Comparison of ENCODE assay signal across 16 mouse cellular contexts in the genomic region with DNA sequence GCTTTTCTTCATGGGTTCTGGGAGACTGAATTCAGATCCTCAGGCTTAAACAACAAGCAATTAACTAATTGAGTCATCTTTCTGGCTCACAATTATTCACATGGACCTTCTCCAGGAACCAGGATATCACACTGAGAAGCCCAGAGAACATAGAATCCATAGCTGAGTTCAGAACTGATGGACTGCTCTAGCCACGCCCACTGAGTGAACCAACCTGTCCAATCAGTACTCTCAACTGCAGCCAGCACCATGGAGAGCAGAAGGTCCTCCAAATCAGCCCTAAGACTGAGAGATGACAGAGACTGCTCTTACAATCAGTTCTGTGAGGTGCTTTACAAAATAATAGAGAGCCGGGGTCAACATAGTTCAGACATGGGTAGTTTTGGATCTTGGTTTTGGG.
DNase-seq lines count a peak whose midpoint lies in the region; ATAC-seq and TF ChIP-seq lines count a peak whose summit lies in the region.
"Had no signal": no experiment of that assay in that cellular context is flagged by ENCODE, and none has a peak within 500 bp of the region (broad histone marks: within the 10 kb centered on the region; RNA-seq: fewer than 3 reads in every experiment).

No protein-coding gene starts in this region.

- H3K4me2 ChIP-seq in lung, embryonic 14.5 days = no peak overlapping the region
- H3K4me2 ChIP-seq: midbrain, embryonic 11.5 days; neural tube, embryonic 13.5 days had no signal

- 51% methylated on average over 2 of the region's 2 CpGs for WGBS in lung, embryonic 14.5 days
- 57% methylated on average over 2 of the region's 2 CpGs for WGBS in lung, adult 2 months

- H3K36me3 ChIP-seq in lung, embryonic 14.5 days (ENCODE audit: insufficient read depth) = no peaks in the 10 kb centered on the region
- H3K36me3 ChIP-seq: neural tube, embryonic 13.5 days had no signal

- no peak for TF ChIP-seq POLR2A in lung, adult 2 months (IDR thresholded peaks at IDR 0.05; ENCODE audit: borderline replicate concordance, extremely low read depth, low read depth, low read length)

- H3K4me1 ChIP-seq in lung, embryonic 14.5 days (ENCODE audit: insufficient read depth) = no peaks in the 10 kb centered on the region
- no peaks in the 10 kb centered on the region for H3K4me1 ChIP-seq in lung, adult 2 months (ENCODE audit: control insufficient read depth, insufficient read depth, low read length)
- H3K4me1 ChIP-seq: neural tube, embryonic 13.5 days had no signal

- H3K9ac ChIP-seq in lung, embryonic 14.5 days = no peak overlapping the region
- H3K9ac ChIP-seq: liver, postnatal 0 days; neural tube, embryonic 13.5 days had no signal

- H3K4me3 ChIP-seq in lung, embryonic 14.5 days (ENCODE audit: low read depth, low read length) = no peak overlapping the region
- H3K4me3 ChIP-seq in lung, adult 2 months (replicated peaks; ENCODE audit: extremely low read depth, low read depth, low read length) = no peak overlapping the region
- H3K4me3 ChIP-seq: neural tube, embryonic 13.5 days had no signal

- no peak overlapping the region for H3K27ac ChIP-seq in lung, embryonic 14.5 days (ENCODE audit: low read depth)
- H3K27ac ChIP-seq: neural tube, embryonic 13.5 days had no signal

- intact Hi-C loops in gastrocnemius, postnatal 36 days (cut with DNase I) = no loop called here

- H3K9me3 ChIP-seq in lung, embryonic 14.5 days (ENCODE audit: low read depth, low read length) = no peaks in the 10 kb centered on the region
- H3K9me3 ChIP-seq: neural tube, embryonic 13.5 days had no signal

- no peaks in the 10 kb centered on the region for H3K27me3 ChIP-seq in lung, embryonic 14.5 days (ENCODE audit: insufficient read depth, low read length)

- DNase-seq in embryo, embryonic 10 days (ENCODE audit: low spot score) = peak; percentile 60
- DNase-seq in embryo, embryonic 9.5 days (ENCODE audit: extremely low spot score) = no peak
- peak; percentile 72 for DNase-seq in lung, embryonic 14.5 days
- no peak for DNase-seq in lung, adult 2 months
- DNase-seq in embryo, embryonic 10.5 days (ENCODE audit: low spot score) = peak; percentile 40
- no peak for DNase-seq in thymus, adult 18-20 months
- DNase-seq in gastrocnemius, postnatal 36 days = no peak
- DNase-seq: adrenal gland, adult 2 months; cerebellum, postnatal 36 days; heart, adult 18-20 months; left cerebral cortex, postnatal 4 days; liver, postnatal 0 days had no signal

- no peak for ATAC-seq in lung, embryonic 14.5 days (ENCODE audit: insufficient read depth)
- ATAC-seq in megakaryocyte progenitor cell, adult 5-6 weeks (replicated peaks; ENCODE audit: poor library complexity) = 0 out of 2 replicates have a peak, but pooled peaks have one; percentile 37
- ATAC-seq: inflammation-experienced regulatory T-cells, adult 6 months; liver, postnatal 0 days had no signal

- no peak for TF ChIP-seq CTCF in lung, embryonic 14.5 days (IDR thresholded peaks at IDR 0.05; ENCODE audit: low read depth)
- TF ChIP-seq CTCF in lung, adult 2 months (IDR thresholded peaks at IDR 0.05; ENCODE audit: insufficient read depth, low read length) = no peak

Comparison
In these comparisons a context has a peak if more than half of its experiments do, and no peak if none do; other contexts are left out.
1. DNase-seq: peak in embryo, embryonic 10 days (single experiment), lung, embryonic 14.5 days (single experiment) and embryo, embryonic 10.5 days (single experiment); none in embryo, embryonic 9.5 days (single experiment), lung, adult 2 months (single experiment), thymus, adult 18-20 months (0 of 2) and gastrocnemius, postnatal 36 days (0 of 2).